Mouse (Mus musculus) testis, postnatal 14 days (tissue): ENCODE data around the gene Rfx7.
A peak's percentile ranks its signal among the peaks of the same experiment; 100 is the strongest.
"Not testable (repeated sequence)": the region's sequence is repeated elsewhere in the genome, so short reads cannot be mapped to it uniquely, and the experiment has no call there.

Source experiments
- DNase-seq: peaks from one replicate; pipeline ENCODE4 v3.0.0; 2021; ENCODE audit warnings: low spot score

The Rfx7 gene

DNA sequence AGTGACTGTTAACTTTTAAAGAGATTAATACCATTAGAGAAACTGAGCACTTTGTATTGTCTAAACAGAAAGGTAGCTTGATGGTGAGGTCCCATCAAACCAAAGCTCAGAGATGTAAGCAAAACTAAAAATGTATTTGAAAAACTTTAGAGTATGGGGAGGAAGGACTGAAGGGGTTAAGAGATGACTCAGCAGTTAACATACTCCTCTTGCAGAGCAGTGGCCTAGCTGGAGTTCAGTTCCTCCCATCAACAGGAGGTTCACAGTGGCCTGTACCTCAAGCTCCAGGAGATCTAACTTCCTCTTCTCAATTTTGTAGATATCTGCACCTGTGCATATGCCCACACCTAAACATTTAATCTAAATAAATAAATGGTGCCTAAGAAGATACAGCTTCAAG, 11.6 kb downstream of the Rfx7 start:
- DNase-seq, result no peak

DNA sequence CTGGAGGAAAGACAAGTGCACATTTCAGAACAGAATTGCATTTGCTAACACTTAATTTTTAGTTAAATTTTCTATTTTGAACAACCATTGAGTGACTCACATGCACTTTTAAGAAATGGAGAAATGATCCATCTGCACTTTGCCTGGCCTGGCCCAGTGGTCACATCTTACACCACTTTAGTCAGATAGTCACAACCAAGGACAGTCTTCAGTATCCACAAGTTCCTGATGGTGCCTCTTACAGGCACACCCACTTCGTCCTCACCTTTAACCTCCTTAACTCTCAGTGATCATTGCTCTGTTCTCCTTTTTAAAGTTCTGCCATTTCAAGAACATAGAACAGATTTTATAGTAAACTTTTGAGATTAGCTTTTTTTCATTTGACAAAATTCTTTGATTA, 26.7 kb downstream of the Rfx7 start:
- DNase-seq, result no peak

GRCm38 (mm10) chr9:72560316-72560715, 28.3 kb downstream of the Rfx7 start:
- DNase-seq, result no peak

DNA sequence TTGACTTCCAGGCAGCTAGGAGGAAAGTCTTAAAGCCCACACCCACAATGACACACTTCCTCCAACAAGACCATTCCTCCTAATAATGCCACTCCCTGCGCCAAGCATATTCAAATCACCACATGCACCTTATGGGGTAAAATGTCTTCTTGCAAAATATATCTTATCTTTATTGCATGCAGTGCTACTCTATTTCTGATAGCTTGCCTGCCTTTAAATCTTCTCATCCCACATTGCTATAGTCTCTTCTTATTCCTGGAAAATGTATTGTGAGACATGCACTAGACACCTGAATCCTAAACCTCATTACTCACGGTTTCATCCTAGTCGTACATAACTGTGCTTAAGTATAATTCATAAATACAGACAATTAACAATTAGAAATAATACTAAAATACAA, 31.2 kb downstream of the Rfx7 start:
- no peak for DNase-seq

- no peak for DNase-seq
Observed at GRCm38 (mm10) chr9:72567116-72567515, 35.1 kb downstream of the Rfx7 start.

GRCm38 (mm10) chr9:72580216-72580615, 48.2 kb downstream of the Rfx7 start:
- no peak for DNase-seq

DNA sequence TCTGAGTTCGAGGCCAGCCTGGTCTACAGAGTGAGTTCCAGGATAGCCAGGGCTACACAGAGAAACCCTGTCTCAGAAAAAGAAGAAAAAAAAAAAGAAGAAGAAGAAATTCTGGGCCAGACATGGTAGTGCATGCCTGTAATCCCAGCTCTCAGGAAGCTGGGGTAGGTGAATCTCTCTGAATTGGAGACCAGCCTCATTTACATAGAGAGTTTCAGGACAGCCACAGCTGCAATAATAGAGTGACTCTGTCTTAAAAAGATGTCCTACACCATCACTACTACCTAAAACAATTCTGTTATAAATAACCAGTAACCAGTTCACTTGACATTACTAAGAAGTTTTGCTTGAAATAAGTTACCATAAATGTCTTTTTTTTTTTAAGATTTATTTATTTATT, 58.8 kb downstream of the Rfx7 start:
- no peak for DNase-seq

DNA sequence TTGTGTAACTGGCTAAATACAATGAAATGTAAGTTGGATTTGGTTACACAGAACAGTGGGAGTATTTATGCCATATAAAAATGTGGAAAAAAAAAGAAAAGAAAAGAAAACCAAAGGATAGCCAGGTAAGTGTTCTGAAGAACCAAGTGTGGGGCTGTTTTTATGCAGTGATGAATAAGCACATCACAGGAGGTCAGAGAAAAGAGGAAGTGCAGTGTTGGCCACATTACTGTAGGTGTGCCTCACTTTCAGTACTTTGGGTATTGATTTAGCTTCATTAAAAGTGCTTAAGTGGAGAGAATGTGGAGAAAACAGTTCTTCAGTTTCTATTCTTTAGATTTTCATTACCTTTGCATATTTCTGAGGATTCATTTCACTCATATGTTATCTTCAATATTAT, 60.0 kb downstream of the Rfx7 start:
- no peak for DNase-seq

DNA sequence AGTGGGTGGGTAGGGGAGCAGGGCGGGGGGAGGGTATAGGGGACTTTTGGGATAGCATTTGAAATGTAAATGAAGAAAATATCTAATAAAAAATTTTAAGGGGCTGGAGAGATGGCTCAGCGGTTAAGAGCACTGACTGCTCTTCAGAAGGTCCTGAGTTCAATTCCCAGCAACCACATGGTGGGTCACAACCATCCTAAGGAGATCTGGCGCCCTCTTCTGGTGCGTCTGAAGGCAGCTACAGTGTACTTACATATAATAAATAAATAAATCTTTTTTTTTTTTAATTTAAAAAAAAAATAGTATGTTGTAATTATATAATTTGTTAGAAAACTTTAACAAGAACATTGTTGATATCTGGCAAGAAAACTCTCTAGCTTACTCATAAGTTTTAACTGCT, 62.6 kb downstream of the Rfx7 start:
- DNase-seq, result not testable (repeated sequence)

DNA sequence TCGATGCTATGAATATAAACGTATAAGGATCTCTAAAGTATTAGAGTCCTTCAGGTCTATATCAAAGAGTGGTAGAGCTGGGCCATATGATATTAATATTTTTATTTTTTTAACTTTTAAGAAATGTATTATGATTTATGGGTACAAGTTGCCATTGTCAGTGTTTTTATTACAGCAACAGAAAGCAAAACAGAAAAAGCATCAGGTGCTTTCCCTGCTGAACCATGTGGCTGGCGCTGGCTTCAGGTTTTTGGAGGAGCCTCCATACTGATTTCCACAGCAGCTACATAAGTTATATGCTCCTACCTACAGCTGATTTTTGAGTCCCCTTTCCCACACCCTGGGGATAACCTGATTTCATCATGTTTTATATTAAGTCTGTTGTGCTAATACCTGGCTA, 68.1 kb downstream of the Rfx7 start:
- no peak for DNase-seq

DNA sequence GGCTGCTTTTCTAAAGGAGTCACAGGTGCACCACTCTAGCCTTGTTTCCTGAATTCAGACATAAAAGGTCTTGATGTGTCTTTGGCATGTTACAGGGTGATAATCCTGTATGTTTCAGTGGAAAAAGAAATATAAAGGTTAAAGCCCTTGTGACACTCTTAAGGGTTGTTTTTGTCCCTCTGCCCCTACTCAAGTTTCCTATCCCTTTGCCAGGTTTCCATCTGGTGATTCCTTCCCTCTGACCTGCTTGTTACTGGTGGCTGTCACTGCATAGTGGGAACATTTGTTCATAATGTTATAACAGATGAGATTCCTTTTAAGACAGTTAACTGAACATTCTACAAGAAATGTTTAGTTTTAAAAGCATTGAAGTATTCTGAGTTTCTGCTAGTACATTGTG, 77.7 kb downstream of the Rfx7 start:
- no peak for DNase-seq

GRCm38 (mm10) chr9:72613884-72614283, 81.8 kb downstream of the Rfx7 start:
- DNase-seq, result no peak

DNA sequence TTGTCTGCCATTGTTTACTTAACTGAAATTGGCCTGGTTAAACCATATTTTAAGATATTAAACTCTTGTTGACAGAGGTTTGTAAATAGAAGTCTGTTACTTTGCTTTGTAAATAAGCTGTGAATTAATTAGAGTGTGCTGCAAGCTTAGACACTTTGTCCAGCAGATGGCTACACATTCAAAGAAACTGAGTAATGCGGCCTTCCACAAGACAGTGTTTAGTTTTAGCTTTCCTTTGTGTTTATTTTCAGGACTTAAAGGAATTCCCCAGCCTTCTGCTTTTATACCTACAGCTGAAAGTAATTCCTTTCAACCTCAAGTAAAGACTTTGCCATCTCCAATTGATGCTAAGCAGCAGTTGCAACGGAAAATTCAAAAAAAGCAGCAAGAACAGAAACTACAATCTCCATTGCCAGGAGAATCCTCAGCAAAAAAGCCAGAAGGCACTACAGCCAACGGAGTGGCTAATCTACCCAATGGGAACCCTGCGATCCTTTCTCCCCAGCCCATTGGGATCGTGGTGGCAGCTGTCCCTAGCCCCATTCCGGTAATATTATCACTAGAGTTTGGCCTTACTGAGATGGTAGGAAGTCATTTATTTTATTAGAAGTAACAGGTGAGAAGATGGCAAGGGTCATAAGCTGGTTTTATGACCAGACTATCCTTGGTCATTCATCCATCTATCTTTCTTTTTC, 82.9 kb downstream of the Rfx7 start:
- DNase-seq, result no peak

DNA sequence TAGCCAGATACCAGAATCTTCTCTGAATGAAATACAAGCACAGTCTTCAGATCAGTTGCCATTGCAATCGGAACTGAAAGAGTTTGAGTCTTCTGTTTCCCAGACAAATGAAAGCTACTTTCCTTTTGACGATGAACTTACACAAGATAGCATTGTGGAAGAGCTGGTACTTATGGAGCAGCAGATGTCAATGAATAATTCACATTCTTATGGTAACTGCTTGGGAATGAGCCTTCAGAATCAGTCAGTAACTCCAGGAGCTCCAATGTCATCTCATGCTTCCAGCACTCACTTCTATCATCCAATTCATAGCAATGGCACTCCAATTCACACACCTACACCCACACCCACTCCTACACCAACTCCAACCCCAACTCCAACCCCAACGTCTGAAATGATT, 86.0 kb downstream of the Rfx7 start:
- DNase-seq, result no peak

- no peak for DNase-seq
Observed at GRCm38 (mm10) chr9:72623605-72624004, 91.6 kb downstream of the Rfx7 start.

GRCm38 (mm10) chr9:72627598-72627997, 95.6 kb downstream of the Rfx7 start:
- no peak for DNase-seq

DNA sequence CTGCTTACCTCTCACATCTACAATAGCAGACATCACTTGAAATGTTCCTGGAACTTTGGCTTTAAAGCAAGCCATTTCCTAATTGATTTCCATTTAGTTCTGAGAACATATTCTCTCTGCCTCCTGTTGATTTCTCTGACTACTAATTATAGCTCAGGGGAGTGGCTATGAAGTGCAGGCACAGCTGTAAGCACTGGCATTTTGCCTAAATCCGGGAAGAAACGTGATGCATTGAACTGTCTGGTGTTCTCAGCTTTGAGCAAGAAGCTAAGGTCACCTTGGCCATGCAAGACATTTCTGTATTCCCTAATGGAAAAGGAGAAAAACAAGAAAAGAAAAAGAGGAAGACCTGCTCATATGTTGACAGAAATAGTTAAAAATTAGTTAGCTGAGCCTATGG, 96.6 kb downstream of the Rfx7 start:
- DNase-seq, result peak; percentile 44

GRCm38 (mm10) chr9:72632198-72632597, 100.2 kb downstream of the Rfx7 start:
- DNase-seq, result no peak

DNA sequence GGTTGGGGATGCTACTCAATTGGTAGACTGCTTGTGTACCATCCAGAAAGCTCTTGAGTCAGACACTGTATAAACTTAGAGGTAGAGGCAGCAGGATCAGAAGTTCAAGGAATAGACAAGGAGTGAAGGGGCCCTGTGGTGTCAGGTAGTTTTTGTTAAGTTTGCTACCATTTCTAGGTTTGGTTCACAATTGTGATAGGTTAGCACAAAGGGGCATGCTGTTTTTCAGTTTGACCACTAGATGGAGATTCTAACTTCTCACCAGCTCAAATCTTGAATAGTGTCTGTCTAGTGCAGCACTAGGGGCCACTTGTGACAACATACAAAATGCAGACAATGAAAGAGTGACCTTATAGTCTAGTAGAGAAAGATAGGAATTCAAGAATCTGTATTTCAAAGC, 103.1 kb downstream of the Rfx7 start:
- no peak for DNase-seq

GRCm38 (mm10) chr9:72636547-72636946, 104.5 kb downstream of the Rfx7 start:
- no peak for DNase-seq

GRCm38 (mm10) chr9:72637243-72637642, 105.2 kb downstream of the Rfx7 start:
- DNase-seq, result no peak

DNA sequence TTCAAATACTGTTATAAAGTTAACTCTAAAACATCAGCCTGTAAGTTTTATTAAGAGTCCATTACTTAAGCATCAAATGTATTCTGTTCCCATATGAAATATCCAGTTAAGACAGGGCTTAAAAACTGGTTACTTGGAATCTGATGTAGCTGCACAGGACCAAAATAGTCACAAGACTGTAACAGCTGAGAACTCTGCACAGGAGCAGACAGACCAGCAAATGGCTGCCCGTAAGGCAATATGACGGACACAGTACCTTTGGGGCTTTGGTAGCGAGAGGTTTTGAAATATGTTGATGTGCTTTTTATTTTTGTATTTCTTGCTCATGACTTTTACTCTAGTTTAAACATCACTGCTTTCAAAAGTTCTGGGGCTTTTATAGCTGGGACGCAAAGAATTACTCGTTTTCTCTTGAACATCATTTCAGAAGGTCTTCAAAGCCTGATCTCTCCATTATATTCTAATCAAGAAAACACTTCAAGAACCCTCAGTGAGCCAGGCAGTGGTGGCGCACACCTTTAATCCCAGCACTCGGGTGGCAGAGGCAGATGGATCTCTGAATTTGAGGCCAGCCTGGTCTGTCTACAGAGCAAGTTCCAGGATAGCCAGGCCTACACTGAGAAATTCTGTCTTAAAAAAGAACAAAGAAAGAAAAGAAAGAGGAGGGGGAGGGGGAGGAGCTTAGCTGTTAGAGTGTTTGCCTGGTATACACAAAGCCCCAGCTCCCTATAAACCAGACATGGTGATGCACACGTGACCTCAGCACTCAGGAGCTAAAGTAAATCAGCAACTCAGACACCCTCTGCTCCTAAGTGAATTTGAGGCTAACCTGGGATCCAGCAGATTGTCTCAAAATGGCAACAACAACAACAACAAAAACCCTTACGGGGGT, 107.2 kb downstream of the Rfx7 start:
- DNase-seq, result no peak

DNA sequence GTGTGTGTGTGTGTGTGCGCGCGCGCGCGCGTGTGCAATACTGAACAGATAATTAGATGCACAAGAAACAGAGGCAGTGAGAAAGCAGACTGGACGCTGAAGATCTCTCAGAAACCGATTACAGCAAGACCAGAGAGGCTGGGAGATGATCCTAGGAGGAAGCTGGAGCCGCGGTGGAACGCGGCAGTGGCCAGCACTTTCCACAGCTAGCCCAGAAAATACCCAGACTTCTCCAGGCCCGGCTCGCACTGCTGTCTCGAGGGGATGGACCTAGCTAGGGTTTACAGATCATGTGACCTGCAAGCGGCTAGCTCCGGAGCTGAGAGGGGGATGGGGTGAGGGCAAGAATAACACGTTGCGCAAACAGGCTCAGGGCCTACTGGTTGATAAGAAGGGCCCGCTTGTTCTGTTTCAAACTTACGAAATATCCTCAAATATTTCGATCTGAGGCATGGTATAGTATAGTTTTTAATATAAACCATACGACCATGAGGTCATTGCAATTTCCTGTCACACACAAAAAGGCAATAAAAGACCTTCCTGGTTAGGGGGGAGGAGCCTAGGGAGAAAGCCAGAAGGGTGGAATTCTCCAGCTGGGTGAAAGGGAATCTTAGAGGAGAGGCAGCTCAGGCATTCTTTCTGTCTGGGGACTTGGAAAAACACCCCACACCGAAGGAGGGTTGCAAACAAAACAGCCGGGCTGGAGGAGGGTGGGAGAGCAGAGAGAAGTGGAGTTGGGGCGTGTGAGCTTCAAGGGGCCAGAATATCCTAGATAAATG, 108.0 kb downstream of the Rfx7 start:
- DNase-seq, result peak; percentile 87
